Mouse (Mus musculus) megakaryocyte, embryonic 14.5 days (primary cell): Measurements from ENCODE around the gene Zc3h18. TPM values are rescaled to one million over a fixed set of nuclear protein-coding genes. Genes with fewer than 3 reads are reported as not detected.
A peak's percentile ranks its signal among the peaks of the same experiment; 100 is the strongest.

Source experiments
- H3K27me3 ChIP-seq: replicated peaks from 2 replicates; pipeline ENCODE3; 2012; ENCODE audit warnings: inconsistent platforms
- H3K36me3 ChIP-seq: replicated peaks from 2 replicates; pipeline ENCODE3; 2012; ENCODE audit warnings: low read length, inconsistent platforms, mixed read lengths
- H3K4me1 ChIP-seq: 2 replicates; pipeline ENCODE4 v1.6.1; 2012; ENCODE audit warnings: inconsistent platforms
- H3K4me3 ChIP-seq: replicated peaks from 2 replicates; pipeline ENCODE3; 2012; ENCODE audit warnings: moderate library complexity, mild to moderate bottlenecking, inconsistent platforms
- H3K9me3 ChIP-seq: 2 replicates; pipeline ENCODE4 v1.6.1; 2012; ENCODE audit warnings: inconsistent platforms
- FLI1 ChIP-seq: IDR thresholded peaks from 2 replicates; pipeline ENCODE4 v1.6.1; 2012; ENCODE audit warnings: low read length, inconsistent platforms, mixed read lengths
- GATA1 ChIP-seq: IDR thresholded peaks from 3 replicates; pipeline ENCODE4 v1.6.1; 2012; ENCODE audit warnings: mixed read lengths, low read length, inconsistent platforms, borderline replicate concordance
- polyA plus RNA-seq: library from polyadenylated mRNA; stranded (reverse); fragments of >175 nt; gene quantifications from 2 replicates; pipeline ENCODE4 v1.2.3, GENCODE M21; 2012; ENCODE audit warnings: low replicate concordance; ENCODE audit not compliant: insufficient read depth

Gene Zc3h18
- polyA plus RNA-seq, 1 experiment, result 80.4 TPM

GRCm38 (mm10) chr8:122442781-122443180 is 66.4 kb downstream of the Zc3h18 start:
- TF ChIP-seq GATA1 (no peak), FLI1 (no peak)
- Histone ChIP-seq H3K4me3 (peak overlapping the region; percentile 96), H3K36me3 (peaks cover 43% of the 10 kb centered on the region), H3K27me3 (peaks cover 12% of the 10 kb centered on the region), H3K9me3 (no peaks in the 10 kb centered on the region), H3K4me1 (peaks cover 76% of the 10 kb centered on the region)

GRCm38 (mm10) chr8:122443262-122444006 is 67.0 kb downstream of the Zc3h18 start, which contains the start of gene Mvd:
Mvd (minus strand) TSS chr8:122443422.
- Histone ChIP-seq H3K9me3 (no peaks in the 10 kb centered on the region), H3K36me3 (peaks cover 36% of the 10 kb centered on the region), H3K4me3 (peak within 1 kb of the TSS; percentile 96), H3K27me3 (peaks cover 15% of the 10 kb centered on the region), H3K4me1 (peaks cover 70% of the 10 kb centered on the region)
- no peak for TF ChIP-seq FLI1
- TF ChIP-seq GATA1, result no peak

GRCm38 (mm10) chr8:122444058-122444748 is 67.8 kb downstream of the Zc3h18 start:
- Histone ChIP-seq H3K4me1 (peaks cover 68% of the 10 kb centered on the region), H3K36me3 (peaks cover 29% of the 10 kb centered on the region), H3K9me3 (no peaks in the 10 kb centered on the region), H3K27me3 (peaks cover 22% of the 10 kb centered on the region), H3K4me3 (peak overlapping the region; percentile 96)
- no peak for TF ChIP-seq FLI1
- no peak for TF ChIP-seq GATA1

- H3K4me1 ChIP-seq, result peaks cover 58% of the 10 kb centered on the region
- H3K36me3 ChIP-seq, result peaks cover 19% of the 10 kb centered on the region
- H3K27me3 ChIP-seq, result peaks cover 29% of the 10 kb centered on the region
- H3K4me3 ChIP-seq, result peak overlapping the region; percentile 96
- H3K9me3 ChIP-seq, result no peaks in the 10 kb centered on the region
- no peak for TF ChIP-seq FLI1
- TF ChIP-seq GATA1, result no peak
These were observed 68.8 kb downstream of the Zc3h18 start for GRCm38 (mm10) chr8:122445203-122445602.

- Histone ChIP-seq H3K9me3 (no peaks in the 10 kb centered on the region), H3K4me3 (no peak overlapping the region), H3K4me1 (peaks cover 36% of the 10 kb centered on the region), H3K36me3 (peaks cover 26% of the 10 kb centered on the region), H3K27me3 (peaks cover 51% of the 10 kb centered on the region)
- no peak for TF ChIP-seq FLI1
- TF ChIP-seq GATA1, result no peak
These were observed 74.8 kb downstream of the Zc3h18 start for GRCm38 (mm10) chr8:122451161-122451703.

GRCm38 (mm10) chr8:122452154-122452553 is 75.7 kb downstream of the Zc3h18 start:
- Histone ChIP-seq H3K9me3 (no peaks in the 10 kb centered on the region), H3K27me3 (peaks cover 51% of the 10 kb centered on the region), H3K36me3 (peaks cover 35% of the 10 kb centered on the region), H3K4me1 (peaks cover 37% of the 10 kb centered on the region), H3K4me3 (no peak overlapping the region)
- TF ChIP-seq GATA1 (no peak), FLI1 (no peak)

GRCm38 (mm10) chr8:122454409-122454808 is 78.0 kb downstream of the Zc3h18 start:
- no peak for TF ChIP-seq GATA1
- TF ChIP-seq FLI1, result no peak
- H3K4me3 ChIP-seq, result no peak overlapping the region
- peaks cover 44% of the 10 kb centered on the region for H3K36me3 ChIP-seq
- no peaks in the 10 kb centered on the region for H3K9me3 ChIP-seq
- peaks cover 47% of the 10 kb centered on the region for H3K4me1 ChIP-seq
- H3K27me3 ChIP-seq, result peaks cover 44% of the 10 kb centered on the region

GRCm38 (mm10) chr8:122457171-122457570 is 80.8 kb downstream of the Zc3h18 start:
- H3K9me3 ChIP-seq, result no peaks in the 10 kb centered on the region
- peaks cover 35% of the 10 kb centered on the region for H3K27me3 ChIP-seq
- peaks cover 44% of the 10 kb centered on the region for H3K36me3 ChIP-seq
- no peak overlapping the region for H3K4me3 ChIP-seq
- H3K4me1 ChIP-seq, result peaks cover 66% of the 10 kb centered on the region
- TF ChIP-seq GATA1 (no peak), FLI1 (no peak)

GRCm38 (mm10) chr8:122459218-122459900 is 83.0 kb downstream of the Zc3h18 start:
- Histone ChIP-seq H3K36me3 (peaks cover 36% of the 10 kb centered on the region), H3K4me3 (peak overlapping the region; percentile 90), H3K9me3 (no peaks in the 10 kb centered on the region), H3K4me1 (peaks cover 88% of the 10 kb centered on the region), H3K27me3 (peaks cover 26% of the 10 kb centered on the region)
- TF ChIP-seq FLI1 (no peak), GATA1 (no peak)
